Mouse (Mus musculus): ENCODE measurements around the gene Luc7l3.

- no peak for TF ChIP-seq POLR2A (IDR thresholded peaks at IDR 0.05; ENCODE audit: control insufficient read depth, extremely low read depth, insufficient read depth, low read length, poor library complexity)
- TF ChIP-seq CTCF (IDR thresholded peaks at IDR 0.05; ENCODE audit: borderline replicate concordance, control insufficient read depth, extremely low read depth, insufficient read depth, low read length, poor library complexity): no peak
Observed at GRCm38 (mm10) chr11:94317014-94317413, 4.8 kb downstream of the Luc7l3 start.
